Mouse (Mus musculus) right cerebral cortex, adult 18-20 months (tissue): Measurements from ENCODE around the gene Tcf3.

ENCODE experiments used
- DNase-seq: peaks from one replicate; pipeline ENCODE4 v3.0.0; 2022; ENCODE audit warnings: mixed read lengths

Tcf3 gene

DNA sequence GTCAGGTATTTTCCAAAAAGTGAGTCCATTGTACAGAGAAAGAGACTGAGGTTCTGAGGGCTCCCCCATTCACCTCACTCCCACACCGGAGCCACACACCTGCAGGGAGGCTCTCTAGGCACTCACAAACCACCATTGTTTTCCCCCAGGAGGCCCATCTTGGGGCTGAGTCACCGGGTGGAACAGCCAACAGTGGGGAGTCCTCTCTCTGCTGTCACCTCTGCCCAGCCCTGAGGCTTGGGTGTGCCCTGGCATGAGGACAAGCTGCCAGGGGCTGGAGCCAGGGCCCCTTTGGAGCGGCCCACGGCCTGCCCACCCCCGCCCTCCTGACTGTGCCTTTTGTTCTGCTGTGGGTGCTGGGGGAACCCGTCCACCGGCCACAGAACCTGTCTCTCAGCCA, 2.3 kb upstream of the Tcf3 start:
- no peak for DNase-seq

GRCm38 (mm10) chr10:80434823-80435222, 1.4 kb upstream of the Tcf3 start:
- no peak for DNase-seq

DNA sequence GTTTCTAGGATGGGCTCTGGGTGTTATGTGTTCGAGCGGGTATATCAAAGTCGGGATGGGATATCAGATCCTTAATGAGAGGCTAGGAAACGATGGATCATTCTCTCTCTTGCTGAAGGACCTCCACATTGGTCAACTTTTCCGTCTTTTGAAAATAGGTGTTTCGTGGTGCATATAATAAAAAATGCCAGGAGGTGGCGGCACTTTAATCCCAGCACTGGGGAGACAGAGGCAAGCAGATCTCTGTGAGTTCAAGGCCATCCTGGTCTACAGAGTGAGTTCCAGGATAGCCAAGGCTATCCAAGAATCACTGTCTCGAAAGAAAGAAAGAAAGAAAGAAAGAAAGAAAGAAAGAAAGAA, 766 bp upstream of the Tcf3 start:
- DNase-seq, result no peak

GRCm38 (mm10) chr10:80432936-80433512, 423 bp downstream of the Tcf3 start:
- DNase-seq, result no peak

DNA sequence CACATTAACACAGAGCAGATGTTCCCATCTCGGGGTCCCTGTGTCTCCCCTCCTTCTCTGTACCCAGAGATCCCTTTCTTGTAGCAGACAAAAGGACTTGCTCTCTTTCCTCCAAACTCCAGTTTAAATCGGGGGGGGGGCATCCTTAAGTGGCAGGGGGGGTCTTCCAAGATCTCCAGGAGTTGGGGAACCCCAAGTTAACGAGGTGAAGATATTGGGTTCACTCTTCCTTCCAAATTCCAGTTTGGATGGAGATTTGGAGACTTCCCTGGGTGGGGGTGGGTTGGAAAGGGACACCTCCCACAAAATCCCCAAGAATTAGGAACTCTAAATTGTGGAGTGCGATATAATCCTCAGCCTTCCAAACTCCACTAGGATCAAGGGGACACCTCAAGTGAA, 1.1 kb downstream of the Tcf3 start:
- no peak for DNase-seq

- no peak for DNase-seq
These were observed 1.7 kb downstream of the Tcf3 start for GRCm38 (mm10) chr10:80431570-80432386.

- DNase-seq, result no peak
These were observed 3.0 kb downstream of the Tcf3 start for GRCm38 (mm10) chr10:80430375-80430980.

GRCm38 (mm10) chr10:80429800-80430199, 3.6 kb downstream of the Tcf3 start:
- DNase-seq, result no peak

DNA sequence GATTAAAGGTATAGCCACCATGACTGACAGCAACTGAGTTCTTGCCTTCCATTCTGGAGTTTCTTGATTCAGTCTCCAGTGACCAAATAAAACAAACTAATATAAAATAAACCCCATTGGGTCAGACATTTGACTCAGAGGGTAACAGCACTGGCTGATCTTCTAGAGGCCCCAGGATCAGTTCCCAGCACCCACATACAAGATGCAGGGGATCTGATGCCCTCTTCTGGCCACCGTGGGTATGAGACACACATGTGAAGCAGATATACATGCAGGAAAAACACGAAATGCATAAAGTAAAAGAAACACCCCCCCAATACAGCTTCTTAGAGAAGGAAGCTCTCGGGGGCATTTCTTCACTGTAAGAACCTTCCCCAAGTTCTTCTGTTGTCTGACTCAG, 8.4 kb downstream of the Tcf3 start:
- no peak for DNase-seq

- no peak for DNase-seq
These were observed 9.9 kb downstream of the Tcf3 start for GRCm38 (mm10) chr10:80423562-80423961.

DNA sequence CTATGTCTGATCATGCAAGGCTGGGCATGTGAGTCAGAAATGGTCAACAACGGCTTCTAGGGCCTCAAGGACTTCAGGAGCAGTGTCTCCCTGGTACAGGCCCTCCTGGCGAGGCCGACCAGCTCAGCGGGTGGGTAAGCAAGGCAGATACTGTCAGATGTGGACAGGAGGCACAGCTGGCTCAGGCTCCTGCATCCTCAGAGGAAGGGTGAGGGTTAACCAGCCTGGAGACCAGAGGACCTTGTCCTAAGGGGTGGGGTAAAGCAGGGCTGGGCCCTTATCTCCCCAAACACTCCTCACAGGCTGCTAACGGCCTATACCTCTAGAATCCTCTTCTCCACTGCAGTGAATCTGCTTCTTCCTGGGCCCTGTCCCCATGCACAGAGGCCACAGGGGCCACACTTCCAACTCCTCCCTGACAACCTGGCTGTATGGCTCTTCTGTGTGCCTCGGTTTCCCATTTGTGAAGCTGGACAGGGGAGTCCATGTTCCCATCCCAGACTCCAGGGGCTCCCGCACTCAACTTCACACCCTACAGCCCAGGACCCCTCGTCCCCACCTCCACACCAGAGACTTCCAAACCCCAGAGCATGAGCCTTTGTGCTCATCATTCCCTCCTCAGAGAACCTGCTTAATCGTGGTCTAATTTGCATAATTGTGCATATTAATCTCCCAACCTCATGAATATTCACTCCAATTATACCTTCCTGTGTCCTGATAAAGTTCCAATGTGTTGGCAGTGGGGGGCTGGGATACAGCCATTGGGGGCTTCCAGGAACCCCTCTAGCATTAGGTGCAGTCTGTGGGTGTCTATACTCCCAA, 11.6 kb downstream of the Tcf3 start:
- no peak for DNase-seq

DNA sequence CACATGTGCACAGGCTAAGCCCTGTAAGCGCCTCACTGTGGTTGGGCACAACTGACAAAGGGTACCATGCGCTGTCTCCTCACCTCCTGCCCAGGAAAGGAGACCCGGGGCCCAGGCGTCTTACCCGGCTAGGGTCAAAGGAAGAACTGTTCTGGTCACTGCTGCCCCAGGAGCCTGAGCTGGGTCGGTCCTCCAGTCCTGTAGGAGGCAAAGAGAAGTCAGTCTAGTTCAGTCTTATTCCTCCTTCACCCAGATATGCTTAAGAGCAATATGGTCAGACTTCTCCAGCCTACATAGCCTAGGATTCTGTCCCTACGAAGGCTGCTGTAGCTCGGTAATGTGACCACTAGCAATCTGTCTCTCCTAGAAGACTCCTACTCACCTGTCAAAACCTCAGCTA, 12.2 kb downstream of the Tcf3 start:
- DNase-seq, result no peak

DNA sequence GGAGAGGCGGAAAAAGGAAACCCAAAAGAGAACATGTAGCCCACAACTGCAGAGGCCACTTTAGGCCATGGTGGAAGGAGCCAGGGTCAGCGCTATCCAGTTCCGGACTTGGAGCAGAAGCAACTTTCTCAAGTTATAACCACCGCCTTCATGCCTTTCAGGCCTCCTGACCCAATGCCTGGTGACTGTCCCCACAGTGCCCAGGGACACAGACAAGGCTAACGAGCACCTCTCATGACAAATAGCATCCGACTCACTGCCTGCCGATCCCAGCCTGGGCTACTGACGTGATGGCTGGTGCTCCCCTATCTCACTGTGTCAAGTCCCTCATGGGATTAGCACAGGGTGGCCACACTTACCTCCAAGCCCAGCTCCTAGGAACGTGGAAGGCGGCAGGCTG, 12.7 kb downstream of the Tcf3 start:
- no peak for DNase-seq

GRCm38 (mm10) chr10:80419419-80419818, 14.0 kb downstream of the Tcf3 start:
- no peak for DNase-seq

GRCm38 (mm10) chr10:80418311-80418710, 15.1 kb downstream of the Tcf3 start:
- DNase-seq, result no peak

DNA sequence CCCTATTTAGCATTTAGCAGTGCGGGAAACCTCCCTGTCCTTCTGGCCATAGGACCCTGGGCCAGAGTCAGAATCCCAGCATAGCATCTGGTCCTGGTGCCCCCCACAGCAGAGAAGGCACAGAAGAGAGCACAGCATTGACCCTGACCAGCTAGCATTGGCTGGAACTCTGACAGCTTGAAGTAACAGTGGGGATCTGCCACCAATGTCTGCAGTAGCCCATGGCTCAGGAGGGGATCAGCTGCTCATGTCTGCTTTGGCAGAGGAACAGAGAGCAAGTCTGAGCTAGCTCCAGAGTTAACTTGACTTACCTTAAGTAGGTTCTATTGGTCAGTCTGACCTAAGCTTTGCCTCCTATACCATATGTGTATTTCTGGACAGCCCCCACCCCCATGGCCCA, 15.6 kb downstream of the Tcf3 start:
- DNase-seq, result no peak

DNA sequence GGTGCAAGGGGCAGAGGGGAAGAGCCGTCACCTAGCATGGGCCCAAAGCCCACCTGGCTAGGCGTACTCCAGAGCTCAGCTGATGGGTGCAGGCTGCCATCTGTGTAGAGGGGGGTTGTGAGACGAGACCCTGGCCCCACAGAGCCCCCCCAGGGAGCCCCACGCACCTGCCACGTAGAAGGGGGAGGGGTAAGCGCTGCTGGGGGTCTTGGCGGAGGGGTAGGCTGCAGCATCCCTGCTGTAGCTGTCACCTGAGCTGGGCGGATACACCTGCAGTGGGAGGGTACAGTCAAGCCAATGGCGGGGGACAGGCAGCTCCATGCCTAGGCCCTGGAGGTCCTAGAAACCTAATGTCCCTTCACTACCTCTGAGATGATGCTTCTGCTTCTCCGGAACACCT, 16.1 kb downstream of the Tcf3 start:
- DNase-seq, result no peak

DNA sequence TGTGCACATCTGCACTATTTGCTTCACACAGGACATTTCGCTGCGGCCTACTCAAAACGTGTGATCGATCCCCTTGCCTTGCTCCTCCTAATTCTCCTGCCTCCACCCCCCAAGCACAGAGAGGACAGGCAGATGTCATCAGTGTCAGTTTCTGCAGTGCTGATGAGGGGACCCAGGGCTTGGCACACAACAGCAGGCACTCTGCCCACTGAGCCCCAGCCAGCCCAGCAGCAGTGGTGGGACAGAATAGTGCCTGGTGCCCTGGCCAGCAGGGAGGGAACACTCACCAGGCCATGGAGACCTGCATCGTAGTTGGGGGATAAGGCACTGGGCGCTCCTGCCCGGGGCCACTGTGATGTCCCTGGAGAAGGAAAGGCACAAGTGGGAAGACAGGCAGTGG, 17.9 kb downstream of the Tcf3 start:
- DNase-seq, result no peak

GRCm38 (mm10) chr10:80412656-80413541, 20.5 kb downstream of the Tcf3 start:
- peak; percentile 77 for DNase-seq

DNA sequence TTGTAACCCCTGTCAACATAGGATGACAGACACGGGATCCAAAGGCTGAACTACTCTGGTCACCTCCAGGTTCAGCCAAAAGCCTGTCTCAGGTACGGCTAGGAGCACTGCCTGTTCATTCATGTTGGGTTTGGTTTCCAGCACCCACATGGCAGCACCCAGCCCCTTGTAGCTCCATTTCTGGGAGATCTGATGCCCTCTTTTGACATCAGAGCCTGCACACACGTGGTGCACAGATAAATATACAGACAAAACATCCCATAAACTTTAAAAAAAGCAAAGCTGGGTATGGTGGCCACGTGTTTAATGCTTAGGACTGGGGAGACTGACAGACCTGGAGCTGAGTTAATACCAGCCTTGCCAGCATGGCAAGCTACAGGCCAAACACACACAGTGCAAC, 25.5 kb downstream of the Tcf3 start:
- no peak for DNase-seq

GRCm38 (mm10) chr10:80406684-80407501, 26.6 kb downstream of the Tcf3 start, which contains the start of gene Uqcr11:
Gene Uqcr11 (minus strand): TSS chr10:80406830.
- peak; percentile 94 for DNase-seq
